Mouse (Mus musculus) stomach, embryonic 16.5 days (tissue): ENCODE measurements around the gene Fndc3b. TPM values are rescaled to one million over a fixed set of nuclear protein-coding genes. Genes with fewer than 3 reads are reported as not detected.
A peak's percentile ranks its signal among the peaks of the same experiment; 100 is the strongest.

ENCODE experiments used
- ATAC-seq: fragments of 200-750 bp; cut with Nextera tagmentation; 2 replicates; pipeline ENCODE4 v1.8.0; 2017; ENCODE audit warnings: moderate number of reproducible peaks, moderate TSS enrichment; ENCODE audit not compliant: insufficient read depth, low FRiP score
- H3K27ac ChIP-seq: fragments of 300-500 bp; sonication (generic); 2 replicates; pipeline ENCODE4 v1.5.1; 2014; ENCODE audit warnings: low read length
- H3K27me3 ChIP-seq: fragments of 300-500 bp; sonication (generic); 2 replicates; pipeline ENCODE4 v1.6.1; 2014; ENCODE audit warnings: low read length, control low read depth, mixed read lengths; ENCODE audit not compliant: control insufficient read depth, insufficient read depth
- H3K36me3 ChIP-seq: fragments of 300-500 bp; sonication (generic); 2 replicates; pipeline ENCODE4 v1.6.1; 2014; ENCODE audit warnings: low read length; ENCODE audit not compliant: control insufficient read depth, insufficient read depth
- H3K4me1 ChIP-seq: fragments of 300-500 bp; sonication (generic); 2 replicates; pipeline ENCODE4 v1.6.1; 2014; ENCODE audit warnings: low read length, control low read depth, mixed read lengths; ENCODE audit not compliant: control insufficient read depth, insufficient read depth
- H3K4me2 ChIP-seq: fragments of 300-500 bp; sonication (generic); 2 replicates; pipeline ENCODE4 v1.6.1; 2014; ENCODE audit warnings: low read depth, low read length, mixed read lengths
- H3K4me3 ChIP-seq: fragments of 300-500 bp; sonication (generic); replicated peaks from 2 replicates; pipeline ENCODE4 v1.5.1; 2014; ENCODE audit warnings: mild to moderate bottlenecking, low read length
- H3K9ac ChIP-seq: fragments of 300-500 bp; sonication (generic); 2 replicates; pipeline ENCODE4 v1.6.1; 2014; ENCODE audit warnings: low read length
- H3K9me3 ChIP-seq: fragments of 300-500 bp; sonication (generic); replicated peaks from 2 replicates; pipeline ENCODE4 v1.6.1; 2016; ENCODE audit warnings: low read length, control low read depth; ENCODE audit not compliant: control insufficient read depth
- whole genome bisulfite sequencing: fragments of 180-500 bp; shearing (Covaris S2); extraction: QIAGEN DNeasy Blood & Tissue Kit; methylation state at CpG from one replicate; pipeline ENCODE4 v1.1.7; 2014; 5-methylcytosine and 5-hydroxymethylcytosine counted together
- polyA plus RNA-seq: library from polyadenylated mRNA; unstranded; fragments of >200 nt; fragmentation: Nextera tagmentation; extraction: Ambion mirVana; gene quantifications from 2 replicates; pipeline ENCODE4 v1.2.1, GENCODE M21; 2015

Gene Fndc3b
- polyA plus RNA-seq, 1 experiment from 2014 or later = 28.6 TPM

GRCm38 (mm10) chr3:27624974-27625591 lies 86.0 kb downstream of the Fndc3b start:
- ATAC-seq = no peak
- Histone ChIP-seq H3K4me2 (no peak overlapping the region), H3K4me3 (no peak overlapping the region), H3K9ac (no peak overlapping the region), H3K4me1 (peaks cover 6% of the 10 kb centered on the region; the same call in 1 of the 2 replicates), H3K27ac (no peak overlapping the region), H3K27me3 (no peaks in the 10 kb centered on the region), H3K9me3 (no peaks in the 10 kb centered on the region), H3K36me3 (no peaks in the 10 kb centered on the region)
- WGBS = 77% methylated on average over 12 of the region's 12 CpGs

GRCm38 (mm10) chr3:27622451-27622850 lies 88.7 kb downstream of the Fndc3b start:
- H3K36me3 ChIP-seq = no peaks in the 10 kb centered on the region
- no peak overlapping the region for H3K4me2 ChIP-seq
- H3K9ac ChIP-seq = no peak overlapping the region
- H3K4me3 ChIP-seq = no peak overlapping the region
- H3K27me3 ChIP-seq = no peaks in the 10 kb centered on the region
- 50% methylated on average over 4 of the region's 4 CpGs for WGBS
- peaks cover 14% of the 10 kb centered on the region for H3K4me1 ChIP-seq
- ATAC-seq = no peak
- H3K27ac ChIP-seq = no peak overlapping the region
- H3K9me3 ChIP-seq = no peaks in the 10 kb centered on the region

GRCm38 (mm10) chr3:27621176-27621575 lies 89.9 kb downstream of the Fndc3b start:
- Histone ChIP-seq H3K4me1 (peaks cover 27% of the 10 kb centered on the region), H3K9me3 (no peaks in the 10 kb centered on the region), H3K4me2 (no peak overlapping the region), H3K36me3 (no peaks in the 10 kb centered on the region), H3K27me3 (no peaks in the 10 kb centered on the region), H3K4me3 (no peak overlapping the region), H3K9ac (no peak overlapping the region), H3K27ac (no peak overlapping the region)
- ATAC-seq = no peak
- 59% methylated on average over 4 of the region's 4 CpGs for WGBS

GRCm38 (mm10) chr3:27617733-27618132 lies 93.4 kb downstream of the Fndc3b start:
- peak; percentile 57; the same call in 1 of the 2 replicates for ATAC-seq
- Histone ChIP-seq H3K27me3 (no peaks in the 10 kb centered on the region), H3K4me1 (peaks cover 38% of the 10 kb centered on the region), H3K36me3 (no peaks in the 10 kb centered on the region), H3K9ac (no peak overlapping the region), H3K4me3 (no peak overlapping the region), H3K9me3 (no peaks in the 10 kb centered on the region), H3K27ac (peak overlapping the region; percentile 53), H3K4me2 (0 out of 2 replicates have a peak overlapping the region, but pooled peaks have one; percentile 4)
- WGBS = 47% methylated on average over 9 of the region's 9 CpGs

- no peak for ATAC-seq
- H3K27ac ChIP-seq = peak overlapping the region; percentile 38
- no peaks in the 10 kb centered on the region for H3K36me3 ChIP-seq
- H3K9me3 ChIP-seq = no peaks in the 10 kb centered on the region
- 0 out of 2 replicates have a peak overlapping the region, but pooled peaks have one; percentile 4 for H3K4me2 ChIP-seq
- WGBS = 40% methylated on average over 1 of the region's 1 CpGs
- peaks cover 37% of the 10 kb centered on the region for H3K4me1 ChIP-seq
- no peak overlapping the region for H3K9ac ChIP-seq
- no peak overlapping the region for H3K4me3 ChIP-seq
- H3K27me3 ChIP-seq = no peaks in the 10 kb centered on the region
Measured at GRCm38 (mm10) chr3:27617237-27617499, 93.9 kb downstream of the Fndc3b start.

GRCm38 (mm10) chr3:27616421-27617236 lies 94.5 kb downstream of the Fndc3b start:
- no peak overlapping the region for H3K4me3 ChIP-seq
- H3K4me2 ChIP-seq = peak overlapping the region; percentile 13; the same call in 1 of the 2 replicates
- peak overlapping the region; percentile 46 for H3K9ac ChIP-seq
- no peaks in the 10 kb centered on the region for H3K9me3 ChIP-seq
- peak; percentile 54; the same call in 1 of the 2 replicates for ATAC-seq
- peak overlapping the region; percentile 40 for H3K27ac ChIP-seq
- whole genome bisulfite sequencing = 34% methylated on average over 19 of the region's 19 CpGs
- no peaks in the 10 kb centered on the region for H3K27me3 ChIP-seq
- no peaks in the 10 kb centered on the region for H3K36me3 ChIP-seq
- peaks cover 39% of the 10 kb centered on the region for H3K4me1 ChIP-seq

- 72% methylated on average over 8 of the region's 8 CpGs for WGBS
- Histone ChIP-seq H3K9me3 (no peaks in the 10 kb centered on the region), H3K36me3 (no peaks in the 10 kb centered on the region), H3K27ac (no peak overlapping the region), H3K4me3 (no peak overlapping the region), H3K4me2 (no peak overlapping the region), H3K27me3 (no peaks in the 10 kb centered on the region), H3K4me1 (peaks cover 41% of the 10 kb centered on the region), H3K9ac (no peak overlapping the region)
- no peak for ATAC-seq
Measured at GRCm38 (mm10) chr3:27615479-27615878, 95.6 kb downstream of the Fndc3b start.

- no peak for ATAC-seq
- 89% methylated on average over 11 of the region's 11 CpGs for WGBS
- Histone ChIP-seq H3K4me1 (peaks cover 42% of the 10 kb centered on the region), H3K4me3 (no peak overlapping the region), H3K27ac (no peak overlapping the region), H3K27me3 (no peaks in the 10 kb centered on the region), H3K9ac (no peak overlapping the region), H3K36me3 (no peaks in the 10 kb centered on the region), H3K9me3 (no peaks in the 10 kb centered on the region), H3K4me2 (no peak overlapping the region)
Measured at GRCm38 (mm10) chr3:27613828-27614227, 97.3 kb downstream of the Fndc3b start.

- Histone ChIP-seq H3K36me3 (no peaks in the 10 kb centered on the region), H3K4me1 (peaks cover 45% of the 10 kb centered on the region), H3K27ac (no peak overlapping the region), H3K27me3 (no peaks in the 10 kb centered on the region), H3K4me3 (no peak overlapping the region), H3K9me3 (no peaks in the 10 kb centered on the region), H3K9ac (no peak overlapping the region), H3K4me2 (no peak overlapping the region)
- 53% methylated on average over 4 of the region's 4 CpGs for WGBS
- ATAC-seq = no peak
Measured at GRCm38 (mm10) chr3:27613011-27613410, 98.1 kb downstream of the Fndc3b start.
